Mouse (Mus musculus) erythroblast, embryonic 14.5 days (primary cell): ENCODE results near the gene Mdn1.

Experiments
- GATA1 ChIP-seq: IDR thresholded peaks from 2 replicates; pipeline ENCODE4 v1.6.1; 2012; ENCODE audit warnings: low read length, inconsistent platforms, mixed read lengths
- TAL1 ChIP-seq: IDR thresholded peaks from 3 replicates; pipeline ENCODE4 v1.6.1; 2012; ENCODE audit warnings: low read length, inconsistent platforms, mixed read lengths

- TF ChIP-seq GATA1 = no peak
- TF ChIP-seq TAL1 = no peak
Measured at GRCm38 (mm10) chr4:32669825-32670224, 12.9 kb downstream of the Mdn1 start.
